Mouse (Mus musculus): ENCODE measurements at regions not wholly inside any gene's neighbourhood (a gene's known extent, or its start where the extent isn't known, plus 50 kb on each side); places are given as distances from the start of the nearest gene placed in this dataset.

DNA sequence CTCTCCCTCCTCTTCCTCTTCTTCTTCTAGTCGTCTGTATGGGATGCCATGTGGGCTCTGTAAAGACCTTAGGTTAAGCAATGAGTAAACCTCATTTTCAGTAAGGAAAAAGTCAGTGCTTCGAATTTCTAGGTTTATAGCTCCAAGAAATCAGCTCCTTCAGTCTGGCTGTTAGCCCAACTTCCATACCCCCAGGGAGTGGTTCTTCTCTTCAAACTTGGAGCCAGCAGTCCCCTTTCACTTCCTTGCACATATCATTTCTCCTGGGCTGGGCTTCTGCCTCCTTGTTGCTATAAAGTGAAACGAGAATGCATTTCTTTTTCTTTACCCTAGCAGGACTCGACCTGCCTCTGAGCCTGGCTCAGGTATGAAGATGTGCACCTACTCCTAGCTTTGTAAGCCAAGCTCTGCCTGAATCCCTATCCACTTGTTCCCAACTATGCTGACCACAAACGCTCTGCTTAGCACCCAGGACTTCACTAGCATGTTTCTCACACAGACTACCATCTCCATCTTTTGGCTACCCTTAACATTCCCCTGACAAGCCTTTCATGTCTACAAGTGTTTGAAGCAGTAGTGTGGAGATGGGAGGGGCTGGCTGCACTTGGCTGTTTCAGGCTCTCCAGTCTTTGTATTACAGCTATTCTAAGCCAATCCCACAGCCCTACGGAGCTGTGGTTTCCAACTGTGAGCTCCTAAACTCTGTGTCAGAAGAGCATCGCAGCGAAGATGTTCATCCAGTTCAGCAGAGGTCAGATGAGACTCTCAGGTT lies 243.8 kb upstream of the Tprg start:
- DNase-seq (ENCODE audit: low read depth) = no peak

DNA sequence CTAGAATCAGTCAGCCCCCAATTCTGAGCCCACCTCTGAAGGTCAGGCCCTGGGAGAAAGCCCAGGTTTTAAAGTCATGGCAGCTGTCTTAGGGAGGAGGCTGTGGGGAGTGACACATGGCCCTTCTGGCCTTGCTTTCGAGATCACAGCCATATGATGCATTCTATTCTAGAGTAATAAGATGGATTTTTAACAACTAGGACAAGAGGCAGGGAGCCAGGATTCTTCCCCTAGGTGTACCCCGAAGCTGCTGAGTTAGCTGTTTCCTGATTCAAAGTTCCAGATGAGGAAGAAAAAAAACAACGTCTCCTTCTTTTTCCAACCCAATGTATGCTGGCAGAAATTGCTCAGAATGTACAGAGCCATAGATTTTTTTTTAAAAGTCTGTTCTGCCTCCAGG lies 242.0 kb upstream of the Tprg start:
- DNase-seq (ENCODE audit: low read depth) = no peak

DNA sequence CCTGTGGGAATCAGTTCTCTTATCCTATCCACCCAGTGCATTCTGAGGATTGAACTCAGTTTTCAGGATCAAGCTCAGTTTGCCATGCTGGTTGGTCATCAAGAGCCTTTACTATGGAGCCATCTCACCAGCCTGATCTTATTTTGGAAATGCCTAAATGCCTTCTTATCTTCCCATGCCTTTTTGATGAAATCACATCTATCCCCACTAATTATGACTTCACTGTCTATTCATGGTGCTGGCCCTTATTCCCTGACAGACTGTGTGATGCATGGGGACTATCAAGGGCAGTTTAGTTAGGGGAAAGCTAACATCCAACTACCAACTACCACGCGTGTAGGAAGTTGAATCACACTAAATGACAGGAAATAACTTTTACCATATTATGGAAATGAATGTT lies 238.9 kb upstream of the Tprg start:
- DNase-seq (ENCODE audit: low read depth) = no peak

DNA sequence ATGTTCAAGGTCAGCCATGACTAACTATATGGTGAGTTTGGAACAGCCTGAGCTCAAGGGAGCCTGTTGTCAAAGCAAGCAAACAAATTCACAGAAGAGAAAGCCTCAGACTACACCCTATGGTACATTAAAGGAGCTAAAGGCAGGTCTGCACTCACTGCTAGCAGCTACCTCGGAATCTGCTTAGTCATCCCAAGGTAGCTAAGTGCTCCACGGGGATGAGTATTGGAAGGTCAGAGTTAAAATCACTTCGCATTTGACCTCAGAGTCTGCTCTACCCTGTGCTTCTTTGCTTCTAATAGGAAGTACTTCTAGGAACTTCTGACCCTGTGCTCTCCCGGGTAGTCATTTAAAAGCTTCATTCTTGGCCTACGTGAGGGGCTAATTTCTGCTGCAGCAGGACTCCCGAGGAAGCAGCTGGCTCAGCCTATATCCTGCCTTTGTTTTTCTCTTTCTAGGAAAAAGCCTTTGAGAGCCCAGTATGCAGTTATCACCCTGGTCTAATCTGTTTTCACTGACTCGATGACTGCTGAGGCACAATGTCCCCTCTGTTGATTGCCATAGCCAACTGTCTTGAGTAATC lies 236.6 kb upstream of the Tprg start:
- no peak for DNase-seq (ENCODE audit: low read depth)

DNA sequence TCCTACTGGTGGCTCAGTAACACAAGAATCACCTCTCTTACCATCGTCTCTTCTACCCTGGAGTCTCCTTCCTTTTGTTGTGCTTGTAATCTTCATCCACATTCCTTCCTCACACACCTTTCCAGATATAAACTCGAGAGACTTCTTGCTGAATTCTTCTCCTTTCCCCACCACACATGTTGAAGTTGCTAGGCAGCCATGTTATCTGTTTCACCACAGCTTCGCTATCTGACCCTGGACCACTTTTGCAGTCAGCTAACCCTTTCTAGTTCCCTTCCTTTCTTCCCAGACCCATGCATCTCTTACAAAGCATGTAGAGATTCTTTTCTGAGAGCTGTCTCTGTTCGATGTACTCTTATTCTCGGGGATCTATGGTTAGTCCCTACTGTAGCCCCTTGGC lies 235.6 kb upstream of the Tprg start:
- no peak for DNase-seq (ENCODE audit: low read depth)

DNA sequence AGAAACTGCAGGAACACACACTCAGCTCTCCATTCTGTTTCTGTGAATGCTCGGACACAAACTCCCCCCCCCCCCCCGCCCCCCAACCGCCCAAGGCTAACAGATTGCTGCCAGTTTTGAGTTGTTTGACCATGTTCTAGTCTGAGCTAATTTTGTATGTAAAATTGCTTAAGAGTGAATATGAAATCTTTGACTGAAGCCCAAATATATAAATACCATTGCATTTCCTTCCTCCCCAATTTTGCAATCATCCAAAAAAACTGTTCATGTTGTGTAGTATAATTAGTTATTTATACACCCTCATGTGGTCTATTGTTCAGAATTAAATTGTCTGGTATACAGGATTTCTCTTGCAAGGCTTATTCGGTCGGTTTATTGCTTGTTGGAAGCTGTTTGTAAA lies 234.2 kb upstream of the Tprg start:
- no peak for DNase-seq (ENCODE audit: low read depth)

DNA sequence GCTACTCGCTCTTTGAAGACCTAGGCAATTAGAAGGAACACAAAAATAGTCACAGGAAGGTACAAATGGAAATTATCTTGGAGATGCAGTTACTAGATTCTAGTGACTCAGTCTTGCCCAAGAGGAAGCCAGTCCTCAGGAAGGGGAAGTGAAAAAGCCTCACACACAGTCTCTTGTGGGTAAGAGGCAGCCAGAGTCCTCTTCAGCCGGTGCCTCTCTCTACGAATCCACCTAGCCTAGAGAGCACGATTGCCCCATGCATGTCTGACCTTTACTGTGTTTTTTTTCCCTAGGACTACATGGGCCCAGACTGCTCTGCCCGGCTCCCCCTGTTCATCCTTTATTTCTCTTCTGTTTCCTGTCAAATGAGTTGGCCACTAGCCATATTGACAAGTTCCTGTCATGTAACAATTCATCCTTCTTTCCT lies 233.7 kb upstream of the Tprg start:
- peak; percentile 60 for DNase-seq (ENCODE audit: low read depth)

DNA sequence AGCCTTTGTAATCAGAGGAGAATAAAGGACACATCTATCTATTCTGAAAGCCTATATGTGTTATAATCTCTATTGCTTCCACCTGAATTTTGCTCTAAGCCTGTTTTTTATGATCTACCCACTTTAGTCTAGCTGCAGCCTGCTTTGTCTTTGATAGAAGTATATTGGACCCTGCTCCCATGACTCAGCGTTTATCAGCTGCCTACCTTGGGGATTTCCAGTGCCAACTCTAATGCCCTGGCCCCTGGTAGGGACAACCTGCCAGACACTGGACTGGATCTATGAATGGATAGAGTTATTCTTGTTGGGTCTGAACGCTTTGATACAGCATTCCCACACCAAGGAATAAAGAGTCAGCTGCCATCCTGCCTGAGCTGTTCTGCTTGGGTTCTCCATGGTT lies 232.3 kb upstream of the Tprg start:
- no peak for DNase-seq (ENCODE audit: low read depth)

DNA sequence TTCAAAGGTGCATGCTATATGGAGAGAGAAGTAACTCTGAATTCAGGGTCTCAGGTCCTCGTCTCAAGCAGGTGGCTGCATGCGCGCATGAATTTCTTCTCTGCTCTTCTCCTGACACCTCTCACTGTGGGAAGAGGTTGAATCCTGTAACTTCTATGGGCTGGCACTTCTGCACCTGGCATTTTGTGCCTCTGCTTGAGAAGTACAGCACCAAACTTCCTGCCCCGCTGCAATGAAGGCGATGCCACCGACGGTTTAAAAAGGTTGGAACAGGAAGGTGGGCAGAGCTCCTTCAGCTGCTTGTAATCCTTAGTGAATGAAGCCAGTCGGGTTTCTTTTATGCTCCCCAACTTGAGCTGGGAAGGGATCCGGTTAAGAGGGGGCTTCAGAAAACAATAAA lies 231.2 kb upstream of the Tprg start:
- DNase-seq (ENCODE audit: low read depth) = no peak

DNA sequence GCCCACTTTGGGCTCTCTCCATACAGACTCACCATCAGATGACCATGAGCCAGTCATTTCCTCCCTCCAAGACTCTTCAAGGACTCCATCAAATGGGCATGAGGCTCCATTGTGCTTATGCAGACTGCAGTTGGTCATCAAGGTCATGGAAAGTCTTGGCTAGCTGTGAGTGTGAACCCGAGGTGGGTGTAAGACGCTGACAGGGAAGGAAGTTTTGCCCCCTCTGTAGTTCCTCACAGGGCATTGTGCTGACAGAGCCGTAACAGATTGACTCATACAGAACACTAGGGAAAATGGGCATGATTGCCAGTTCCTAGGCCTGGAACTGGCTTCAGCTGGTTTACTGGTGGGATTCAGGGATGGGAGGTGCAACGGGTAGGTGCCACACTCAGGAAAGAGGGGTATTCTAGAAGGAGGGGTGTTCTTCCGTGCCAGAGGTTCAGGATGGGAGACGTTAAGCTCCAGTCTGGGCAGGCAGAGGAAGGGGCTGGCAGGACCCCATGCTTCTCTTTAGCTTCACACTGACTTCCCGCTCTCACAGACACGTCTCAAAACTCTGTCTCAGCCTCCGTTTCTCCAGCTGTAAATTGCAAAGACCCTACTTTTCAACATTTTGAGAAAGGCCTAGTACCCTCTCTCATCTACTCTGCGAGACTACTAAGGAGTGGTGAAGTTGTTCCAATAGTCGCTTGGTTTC lies 228.4 kb upstream of the Tprg start:
- no peak for DNase-seq (ENCODE audit: low read depth)

DNA sequence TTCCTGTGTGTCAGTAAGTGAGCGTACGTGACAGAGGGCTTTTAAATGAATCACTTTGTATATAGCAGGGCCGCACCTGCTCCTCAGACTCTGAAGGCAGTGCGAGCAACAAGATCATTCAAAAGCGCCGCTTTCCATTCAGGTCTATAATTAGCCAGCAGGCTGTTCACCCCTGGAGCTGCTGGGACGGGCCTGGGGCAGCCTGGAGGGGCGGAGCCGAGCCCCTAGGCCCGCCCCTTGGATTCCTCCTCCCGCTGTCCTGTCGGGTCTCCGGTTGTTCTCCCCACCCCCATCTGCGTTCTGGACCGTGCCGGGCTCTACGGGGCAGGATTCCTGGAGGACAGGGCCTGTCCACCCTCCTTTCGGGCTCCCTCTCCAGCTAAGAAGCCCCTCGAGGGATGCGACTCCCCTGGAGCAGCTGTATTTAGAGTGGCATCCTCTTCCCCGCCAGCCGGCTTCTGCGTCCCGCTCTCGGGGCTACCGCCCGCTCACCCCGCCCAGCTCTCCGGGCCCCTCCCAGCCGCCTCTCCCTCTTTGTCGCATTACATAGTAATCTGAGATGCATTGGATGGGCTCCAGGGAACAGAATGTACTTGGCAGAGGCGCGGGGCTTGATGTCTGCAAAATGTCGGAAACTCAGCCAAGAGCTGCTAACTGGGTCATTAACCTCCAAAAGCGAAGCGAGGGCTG lies 227.7 kb upstream of the Tprg start:
- DNase-seq (ENCODE audit: low read depth) = peak; percentile 35

DNA sequence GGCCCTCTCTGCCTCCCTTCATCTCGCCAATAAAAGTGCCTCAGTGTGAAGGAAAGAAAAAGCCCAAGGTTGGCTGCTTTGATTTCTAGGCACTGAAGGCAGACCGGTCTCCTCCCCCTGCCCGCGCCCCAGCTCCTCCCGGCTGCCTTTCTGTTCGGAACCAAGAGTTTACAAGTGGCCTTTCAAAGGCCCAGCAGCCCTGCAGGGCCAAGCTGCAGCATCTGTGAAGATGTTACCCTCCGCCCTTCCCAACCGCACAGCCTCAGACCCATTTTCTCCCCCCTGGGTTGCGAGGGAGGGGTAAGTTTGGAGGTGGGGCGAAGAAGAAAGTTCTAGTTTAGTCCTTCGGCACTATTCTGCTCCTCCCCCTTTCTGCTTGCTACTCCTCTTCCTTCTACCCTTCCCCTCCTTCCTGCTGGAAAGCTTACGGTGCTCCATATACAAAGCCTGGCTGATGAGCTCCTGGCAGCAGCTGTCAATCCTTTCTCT lies 227.1 kb upstream of the Tprg start:
- DNase-seq (ENCODE audit: low read depth) = no peak

DNA sequence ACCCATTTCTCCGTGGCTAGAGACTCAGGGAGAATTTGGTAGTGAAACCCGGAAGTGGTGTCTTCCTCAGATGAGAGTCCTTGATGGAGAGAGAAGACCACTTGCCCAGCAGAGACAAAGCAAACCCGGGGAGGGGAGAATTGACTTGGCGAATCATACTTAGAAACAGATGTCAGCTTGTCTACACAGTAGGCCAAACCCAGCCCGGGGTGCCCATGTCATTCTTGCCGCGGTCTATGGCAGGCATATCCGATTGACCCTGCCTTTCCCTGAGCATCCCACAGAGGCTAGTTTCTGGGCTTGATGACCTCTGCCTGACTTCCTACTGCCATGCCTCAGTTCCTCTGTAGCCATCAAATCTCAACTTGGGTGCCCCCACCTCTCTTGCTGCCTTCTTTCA lies 226.4 kb upstream of the Tprg start:
- DNase-seq (ENCODE audit: low read depth) = no peak

DNA sequence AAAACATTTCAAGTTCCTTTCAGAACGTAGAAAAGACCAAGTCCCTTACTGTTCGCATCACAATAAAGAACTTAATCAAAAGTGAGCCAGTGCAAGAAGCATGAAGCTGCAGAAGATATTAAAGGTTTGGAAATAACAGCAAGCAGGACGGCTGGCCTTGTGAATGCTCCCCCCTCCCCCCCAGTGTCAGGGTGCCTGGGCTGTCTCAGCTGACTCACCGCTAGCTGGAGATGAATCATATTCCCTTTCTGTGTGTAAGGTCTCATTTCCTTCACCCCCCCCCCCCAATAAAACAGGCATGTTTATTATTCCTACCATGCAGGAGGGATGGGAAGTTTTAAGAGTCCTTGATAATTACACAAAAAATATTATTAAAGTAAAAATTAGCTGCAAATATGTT lies 225.0 kb upstream of the Tprg start:
- no peak for DNase-seq (ENCODE audit: low read depth)

DNA sequence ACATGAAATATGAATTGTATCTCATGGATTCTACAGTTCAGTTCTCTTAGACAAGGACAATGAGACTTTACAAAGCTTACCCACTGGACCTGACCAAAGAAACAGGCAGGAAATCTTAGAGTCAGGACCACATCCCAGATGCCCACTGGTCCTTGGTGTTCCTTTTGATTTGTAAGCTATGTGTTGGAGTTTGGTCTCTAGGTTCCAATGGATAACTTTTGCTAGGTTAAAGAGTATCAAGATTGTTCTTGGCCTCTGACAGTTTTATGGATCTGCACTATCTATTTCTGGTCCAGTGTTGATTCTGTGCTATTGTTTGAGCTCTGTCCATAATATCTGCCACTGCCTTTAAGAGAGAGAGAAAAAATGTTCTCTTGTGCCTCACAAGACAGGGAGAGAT lies 222.6 kb upstream of the Tprg start:
- no peak for DNase-seq (ENCODE audit: low read depth)

DNA sequence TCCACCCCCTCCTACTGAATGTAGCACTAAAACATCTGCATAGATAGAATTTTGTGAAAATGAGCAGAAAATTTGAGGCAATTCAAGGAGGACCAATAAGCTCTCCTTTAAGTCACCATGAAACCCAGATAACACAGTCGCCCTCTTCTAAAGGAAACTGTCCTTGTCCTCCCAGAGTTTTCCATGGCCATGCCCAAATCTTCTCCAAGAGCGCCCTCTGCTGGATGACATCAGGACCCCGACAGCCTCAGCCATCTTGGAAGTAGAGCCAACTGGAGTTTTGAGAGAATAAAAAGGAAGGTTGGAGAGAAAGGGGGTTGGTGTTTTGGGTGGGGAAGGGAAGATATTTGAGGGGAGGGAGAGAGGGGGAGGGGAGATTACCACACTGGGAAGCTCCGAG lies 222.1 kb upstream of the Tprg start:
- DNase-seq (ENCODE audit: low read depth) = peak; percentile 78

DNA sequence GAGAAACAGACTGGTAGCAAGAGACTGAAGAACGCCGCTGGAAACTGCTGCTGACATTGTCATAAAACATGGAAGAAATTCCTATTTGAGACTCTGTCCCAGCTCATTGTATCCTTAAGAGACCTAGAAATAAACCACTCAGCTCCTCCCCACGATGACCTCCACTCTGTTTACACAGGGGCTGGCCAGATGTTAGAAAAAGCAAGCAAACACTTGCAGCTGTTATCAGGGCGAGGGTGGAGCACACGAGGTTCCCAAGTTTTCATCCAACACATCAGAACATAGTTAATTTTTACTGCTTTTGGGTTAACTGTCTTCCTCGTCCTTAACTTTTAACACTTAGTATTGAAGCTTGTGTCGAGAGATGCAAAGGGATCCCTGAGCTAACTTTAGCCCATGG lies 219.8 kb upstream of the Tprg start:
- DNase-seq (ENCODE audit: low read depth) = no peak

DNA sequence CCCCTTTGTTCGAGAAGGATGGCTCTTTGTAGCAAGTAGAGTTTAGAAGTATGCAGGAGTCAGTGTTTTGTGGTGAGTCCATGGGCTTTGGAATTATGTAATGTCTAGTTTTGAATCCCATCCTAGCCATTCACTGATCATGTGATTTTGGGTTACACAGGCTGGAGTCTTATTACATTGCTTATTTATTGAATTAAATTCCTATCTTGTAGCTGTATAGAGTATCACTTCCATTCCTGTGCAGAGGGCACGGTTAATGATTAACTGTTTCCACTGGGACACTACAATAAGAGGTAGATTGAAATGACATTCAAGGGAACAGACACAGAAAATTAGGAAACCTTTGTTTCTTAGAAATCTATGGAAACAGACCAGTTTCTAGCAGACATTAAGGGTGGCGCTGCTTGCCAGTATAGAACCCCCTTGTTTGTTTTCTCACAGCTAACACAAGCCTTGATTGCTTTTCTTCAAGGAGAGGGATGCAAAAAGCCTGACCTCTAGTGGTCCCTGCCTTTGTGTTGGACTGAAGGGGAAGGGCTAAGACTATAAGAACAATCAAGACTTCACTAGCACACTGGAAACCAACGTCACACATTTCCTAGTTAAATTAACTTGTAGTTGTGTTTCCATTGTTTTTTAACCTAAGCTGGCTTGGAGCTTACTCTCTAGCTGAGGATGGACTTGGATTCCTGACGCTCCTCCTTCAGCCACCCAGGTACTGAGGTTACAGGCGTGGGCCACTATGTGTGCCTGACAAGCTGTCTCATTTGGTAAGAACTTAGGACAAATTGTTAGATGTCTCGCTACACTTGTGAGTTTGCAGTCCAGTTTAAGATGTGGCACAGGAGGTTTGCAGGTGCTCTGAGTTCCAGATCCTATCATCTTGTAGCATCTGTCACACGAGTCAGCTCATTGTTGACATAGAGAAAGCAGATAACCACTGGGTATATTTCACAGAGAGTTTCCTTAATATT lies 219.1 kb upstream of the Tprg start:
- no peak for DNase-seq (ENCODE audit: low read depth)

DNA sequence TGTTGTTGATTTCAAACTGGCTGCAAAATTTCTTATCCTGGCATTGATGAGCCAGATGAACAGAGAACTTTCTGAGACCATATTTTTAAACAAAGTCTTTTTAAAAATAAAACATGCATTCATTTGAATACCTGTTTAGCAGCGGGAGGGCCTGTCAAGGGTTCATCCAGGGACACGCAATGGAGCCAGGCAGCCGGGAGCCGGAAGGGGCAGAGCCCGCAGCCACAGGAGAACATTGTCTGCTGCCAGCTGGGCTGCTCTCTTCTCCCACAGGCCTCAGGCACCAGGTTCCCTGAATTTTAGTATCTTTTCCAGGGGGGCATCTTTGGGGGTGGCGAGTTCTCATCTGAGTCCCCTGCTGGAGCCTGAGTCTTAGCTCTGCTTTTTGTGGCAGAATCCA lies 205.8 kb upstream of the Tprg start:
- no peak for DNase-seq (ENCODE audit: low read depth)

DNA sequence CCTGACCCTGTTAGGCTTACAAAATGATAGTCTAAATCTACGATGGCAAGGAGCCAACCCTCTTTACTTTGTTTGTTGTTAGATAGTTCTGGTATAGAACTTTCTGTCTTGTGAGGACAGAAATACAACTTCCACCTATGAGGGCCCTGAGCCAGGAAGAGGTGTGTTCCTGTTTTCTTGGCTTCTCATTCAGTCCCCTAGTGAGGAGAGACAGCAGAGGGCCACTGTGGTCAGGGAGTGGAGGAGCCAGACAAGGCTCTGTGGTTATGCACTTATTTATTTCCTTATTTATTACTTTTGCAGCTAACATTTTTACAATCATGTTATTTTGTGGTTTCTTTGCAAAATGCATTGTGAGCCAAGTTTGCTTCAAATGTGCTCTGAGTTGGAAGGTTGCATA lies 202.9 kb upstream of the Tprg start:
- no peak for DNase-seq (ENCODE audit: low read depth)

Data from c-Kit-positive CD71-negative TER-119-negative erythroid progenitor cells, embryonic 14.5 days (primary cell).